Mouse (Mus musculus): ENCODE measurements around the gene Cpeb2.

Cpeb2 gene

DNA sequence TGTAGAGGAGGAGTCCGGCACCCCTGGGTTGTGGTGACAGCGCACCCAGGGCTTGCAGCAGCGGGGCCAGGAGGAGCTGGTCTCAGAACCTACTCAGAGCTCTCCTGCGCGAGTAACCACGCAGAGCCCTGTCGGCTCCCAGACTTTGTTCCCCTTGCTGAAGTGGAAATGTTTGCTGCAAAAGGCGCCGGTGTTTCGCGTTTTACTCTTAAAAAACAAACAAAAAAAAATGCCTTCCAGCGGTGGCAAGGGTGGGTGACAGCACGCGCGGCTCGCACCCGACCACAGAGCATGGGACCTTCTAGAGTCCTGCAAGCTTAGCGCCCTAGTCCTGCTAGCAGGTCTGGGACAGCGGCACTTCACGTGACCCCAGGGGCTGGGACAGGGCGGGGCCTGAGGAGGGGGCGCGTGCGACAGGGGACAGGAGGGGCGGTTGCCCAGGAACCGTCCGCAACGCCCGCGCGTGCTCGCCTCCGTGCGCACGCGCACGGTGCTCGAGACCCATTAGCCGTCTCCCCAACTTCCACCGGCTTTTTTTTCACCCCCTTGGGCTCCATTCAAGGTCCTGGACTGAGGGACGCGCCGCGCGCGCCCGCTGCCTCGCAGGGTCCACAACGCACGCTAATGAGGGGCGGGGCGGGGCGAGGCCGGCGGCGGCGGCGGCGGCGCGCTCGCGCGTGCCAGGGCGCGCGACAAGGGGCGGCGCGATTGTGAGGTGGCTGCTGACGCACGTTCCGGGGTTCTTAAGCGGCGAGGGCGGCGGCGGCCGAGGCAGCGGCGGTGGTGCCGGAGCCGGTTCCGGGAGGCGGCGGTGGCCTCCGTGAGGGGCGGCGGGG is at the start of gene Cpeb2:
TSS of gene Cpeb2 (plus strand) at position 691 of the 836 bp plus-strand sequence.
- DNase-seq, result peak; percentile 95 to 97

- no peak for DNase-seq
Measured at GRCm38 (mm10) chr5:43183556-43183955, 49.4 kb upstream of the Cpeb2 start.

- no peak for DNase-seq
Measured at GRCm38 (mm10) chr5:43184834-43185233, 48.1 kb upstream of the Cpeb2 start.

DNA sequence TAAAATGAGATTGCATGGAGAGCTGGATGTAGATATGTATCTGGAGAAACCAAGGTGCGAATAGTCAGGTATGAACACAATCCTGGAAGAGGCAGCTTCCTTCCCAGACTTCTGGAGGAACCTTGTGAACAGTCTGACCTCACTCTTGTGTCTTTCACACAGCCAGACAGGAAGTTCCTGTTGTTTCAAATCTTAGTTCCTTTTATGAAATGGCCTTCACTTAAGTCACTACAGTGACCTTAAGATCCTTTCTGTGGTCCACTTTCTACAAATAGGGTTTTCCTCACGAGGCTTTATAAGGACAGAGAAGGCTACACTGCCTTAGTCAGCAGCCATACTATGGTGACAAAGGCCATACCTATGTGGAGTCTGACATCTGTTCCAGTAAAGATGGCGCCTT is 47.5 kb upstream of the Cpeb2 start:
- no peak for DNase-seq

- no peak for DNase-seq
Measured at GRCm38 (mm10) chr5:43200686-43201085, 32.3 kb upstream of the Cpeb2 start.

GRCm38 (mm10) chr5:43206495-43207053 is 26.4 kb upstream of the Cpeb2 start:
- no peak for DNase-seq

- DNase-seq, result no peak
Measured at GRCm38 (mm10) chr5:43217468-43217867, 15.5 kb upstream of the Cpeb2 start.

GRCm38 (mm10) chr5:43217987-43218846 is 14.8 kb upstream of the Cpeb2 start:
- no peak for DNase-seq

- no peak for DNase-seq
Measured at GRCm38 (mm10) chr5:43218847-43219132, 14.2 kb upstream of the Cpeb2 start.

- DNase-seq, result no peak
Measured at GRCm38 (mm10) chr5:43223359-43223758, 9.6 kb upstream of the Cpeb2 start.

GRCm38 (mm10) chr5:43224245-43224644 is 8.7 kb upstream of the Cpeb2 start:
- no peak for DNase-seq

DNA sequence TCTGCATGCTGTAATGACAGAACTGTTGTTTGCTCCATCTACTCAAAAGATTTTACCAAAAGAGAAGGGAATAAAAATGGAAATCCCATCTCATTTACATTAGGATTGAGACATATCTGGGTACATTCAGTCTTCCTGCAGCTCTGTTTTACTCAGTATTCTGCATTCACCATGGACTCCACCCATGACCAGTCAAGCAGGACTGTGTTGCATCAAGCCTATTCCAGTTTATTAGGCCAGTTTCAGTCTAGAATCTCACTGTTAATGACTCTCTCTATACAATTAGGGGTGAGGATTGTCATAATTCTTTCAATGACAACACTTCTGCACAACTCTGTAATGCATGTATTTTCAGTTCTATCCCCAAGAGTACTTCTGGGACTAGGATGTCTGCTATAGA is 6.8 kb upstream of the Cpeb2 start:
- DNase-seq, result no peak

DNA sequence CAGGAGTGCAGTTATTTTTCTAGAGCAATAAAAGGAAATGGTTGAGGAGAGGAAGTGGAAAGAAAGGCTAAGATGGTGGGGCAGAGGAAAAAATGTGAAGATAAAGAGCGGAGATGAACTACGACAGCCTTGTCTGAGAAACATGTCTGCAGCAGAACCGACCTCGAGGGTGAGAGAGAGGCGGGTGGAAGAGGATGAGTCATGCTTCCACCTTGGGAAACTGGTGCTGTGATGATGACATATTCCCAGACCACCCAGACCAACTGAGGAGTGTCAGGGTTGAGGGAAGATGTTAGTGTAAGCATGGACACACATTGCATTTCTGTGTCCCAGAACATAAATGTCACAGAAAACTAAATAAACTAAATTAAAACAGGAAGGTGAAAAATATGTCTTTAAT is 5.4 kb upstream of the Cpeb2 start:
- DNase-seq, result no peak

DNA sequence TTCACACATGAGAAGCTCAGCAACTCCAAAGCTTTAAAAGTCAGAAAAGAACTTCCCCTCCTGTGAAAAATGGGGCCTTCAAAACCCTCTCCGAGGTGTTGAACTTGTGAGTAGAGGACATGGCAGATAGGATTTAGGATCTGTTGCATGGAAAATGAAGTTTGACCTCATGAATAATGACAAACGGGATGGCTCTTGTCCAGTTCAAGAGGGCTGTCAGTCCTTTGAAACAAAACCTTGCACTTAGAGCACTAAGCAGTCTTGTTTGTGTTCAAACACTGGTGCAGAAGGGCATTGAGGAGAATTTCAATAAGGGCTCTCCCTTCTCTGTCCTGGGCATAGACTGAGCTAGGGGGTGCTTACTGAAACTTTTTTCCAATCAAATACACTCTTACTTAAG is 1.9 kb upstream of the Cpeb2 start:
- DNase-seq, result no peak

- no peak for DNase-seq
Measured at GRCm38 (mm10) chr5:43232149-43232479, 856 bp upstream of the Cpeb2 start.

DNA sequence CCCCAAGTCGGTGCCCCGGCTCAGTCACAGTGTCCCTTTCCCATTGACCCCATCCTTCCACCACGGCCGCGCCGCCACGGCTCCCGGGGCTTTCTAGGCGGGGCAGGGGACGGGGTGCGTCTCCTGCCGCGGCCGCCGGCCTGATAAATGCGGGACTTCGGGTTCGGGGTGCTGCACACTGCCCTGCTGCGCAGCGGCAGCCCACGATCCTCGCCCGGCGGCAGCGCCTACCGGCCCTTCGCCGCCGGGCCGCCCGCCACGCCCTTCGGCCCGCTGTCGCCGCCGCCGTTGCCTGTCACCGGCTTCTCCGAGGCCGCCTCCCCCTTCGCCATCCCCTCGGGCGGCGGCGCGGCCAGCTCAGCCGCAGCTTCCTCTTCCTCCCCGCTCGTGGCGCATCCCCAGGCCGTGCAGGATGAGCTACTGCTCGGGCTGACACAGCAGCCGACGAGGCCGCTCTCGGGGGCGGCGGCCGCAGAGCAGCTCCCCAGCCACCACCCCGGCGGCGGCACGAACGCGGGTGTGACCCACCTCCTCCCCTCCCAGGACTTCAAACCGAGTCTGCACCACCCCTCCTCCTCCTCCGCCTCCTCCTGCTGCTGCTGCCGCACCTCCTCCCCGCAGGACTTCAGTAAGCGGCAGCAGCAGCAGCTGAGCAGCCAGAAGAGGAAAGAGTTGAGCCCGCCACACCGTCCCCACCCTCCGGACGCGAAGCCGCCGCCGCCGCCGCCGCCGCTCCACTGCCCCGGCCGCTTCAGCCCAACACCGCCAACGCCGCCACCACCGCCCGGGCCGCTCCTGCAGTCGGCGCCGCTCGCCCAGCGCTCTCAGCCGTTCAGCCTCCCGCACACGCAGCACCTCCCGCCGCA is 579 bp downstream of the Cpeb2 start:
- peak; percentile 85 to 90 for DNase-seq

- DNase-seq, result peak; percentile 59 to 69
Measured at GRCm38 (mm10) chr5:43234321-43235185, 1.6 kb downstream of the Cpeb2 start.

GRCm38 (mm10) chr5:43235186-43235785 is 2.3 kb downstream of the Cpeb2 start:
- DNase-seq, result peak; percentile 53 to 58

DNA sequence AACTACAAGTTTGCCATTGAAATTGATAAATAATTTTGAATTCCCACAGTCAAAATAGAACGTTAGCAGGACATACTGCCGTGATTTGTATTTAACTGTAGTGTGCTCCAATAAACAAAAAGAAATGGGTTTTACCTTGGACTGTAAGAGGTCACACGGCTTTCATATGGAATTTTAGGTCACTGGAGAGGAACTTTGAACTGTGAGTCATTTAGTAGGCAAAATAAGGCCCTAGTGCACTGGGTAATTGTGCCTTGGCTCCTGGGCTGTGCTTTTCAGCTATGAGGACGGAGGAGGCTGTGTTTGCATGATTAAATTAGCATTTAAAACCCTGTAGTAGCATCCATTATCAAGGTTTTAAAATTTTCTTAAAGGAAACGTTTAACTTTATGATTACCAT is 3.0 kb downstream of the Cpeb2 start:
- DNase-seq, result no peak

DNA sequence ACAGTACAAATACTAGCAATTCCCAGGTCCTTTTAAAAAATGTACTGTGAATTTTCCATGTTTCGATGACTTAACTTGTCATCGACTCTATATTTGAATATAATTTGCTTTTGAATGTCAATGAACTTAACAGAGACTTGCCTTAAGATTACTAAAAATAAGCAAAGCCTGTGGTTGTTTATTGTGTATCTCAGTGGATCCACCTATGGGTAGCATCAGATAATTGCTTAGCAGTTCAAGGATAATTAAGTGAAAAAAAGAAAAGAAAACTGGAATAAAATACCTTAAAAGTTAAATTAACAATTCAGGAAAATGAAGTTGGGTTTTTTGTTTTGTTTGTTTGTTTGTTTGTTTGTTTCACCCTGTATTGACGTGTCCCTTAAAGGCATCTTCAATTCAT is 3.5 kb downstream of the Cpeb2 start:
- DNase-seq, result no peak

DNA sequence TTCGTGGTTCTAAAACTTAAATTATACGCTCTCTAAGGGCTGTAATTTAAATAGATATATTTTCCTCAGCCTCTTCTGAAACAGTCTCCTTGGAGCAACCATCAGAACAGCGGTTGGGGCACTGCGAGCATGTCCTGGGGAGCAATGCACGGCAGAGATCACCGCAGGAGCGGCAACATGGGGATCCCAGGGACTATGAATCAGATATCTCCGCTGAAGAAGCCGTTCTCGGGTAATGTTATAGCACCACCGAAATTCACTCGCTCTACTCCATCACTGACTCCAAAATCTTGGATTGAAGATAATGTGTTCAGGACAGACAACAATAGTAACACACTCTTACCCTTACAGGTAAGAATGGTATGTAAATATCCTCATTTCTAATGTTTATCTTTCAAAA is 4.3 kb downstream of the Cpeb2 start:
- no peak for DNase-seq
